Mouse (Mus musculus) lung, embryonic 15.5 days (tissue): Measurements from ENCODE around the gene Rnpepl1. TPM values are rescaled to one million over a fixed set of nuclear protein-coding genes. Genes with fewer than 3 reads are reported as not detected.

Source experiments
- ATAC-seq: fragments of 200-750 bp; cut with Nextera tagmentation; 2 replicates; pipeline ENCODE4 v1.8.0; 2017; ENCODE audit warnings: moderate number of reproducible peaks, borderline replicate concordance; ENCODE audit not compliant: low FRiP score, low TSS enrichment; ENCODE audit errors: extremely low read depth
- H3K27ac ChIP-seq: fragments of 300-500 bp; sonication (generic); 2 replicates; pipeline ENCODE4 v1.5.1; 2015; ENCODE audit warnings: moderate library complexity, mild to moderate bottlenecking, inconsistent platforms
- H3K27me3 ChIP-seq: fragments of 300-500 bp; sonication (generic); 2 replicates; pipeline ENCODE4 v1.6.1; 2015; ENCODE audit warnings: inconsistent platforms
- H3K36me3 ChIP-seq: fragments of 300-500 bp; sonication (generic); 2 replicates; pipeline ENCODE4 v1.6.1; 2015; ENCODE audit warnings: inconsistent platforms
- H3K4me1 ChIP-seq: fragments of 300-500 bp; sonication (generic); 2 replicates; pipeline ENCODE4 v1.6.1; 2015; ENCODE audit warnings: inconsistent platforms
- H3K4me2 ChIP-seq: fragments of 300-500 bp; sonication (generic); 2 replicates; pipeline ENCODE4 v1.6.1; 2015; ENCODE audit warnings: inconsistent platforms, mild to moderate bottlenecking, moderate library complexity
- H3K4me3 ChIP-seq: fragments of 300-500 bp; sonication (generic); 2 replicates; pipeline ENCODE4 v1.5.1; 2015; ENCODE audit warnings: mild to moderate bottlenecking, inconsistent platforms
- H3K9ac ChIP-seq: fragments of 300-500 bp; sonication (generic); 2 replicates; pipeline ENCODE4 v1.6.1; 2015; ENCODE audit warnings: inconsistent platforms
- H3K9me3 ChIP-seq: fragments of 300-500 bp; sonication (generic); 2 replicates; pipeline ENCODE4 v1.6.1; 2016; ENCODE audit warnings: inconsistent platforms
- WGBS: fragments of 180-500 bp; shearing (Covaris S2); methylation state at CpG from one replicate; pipeline ENCODE4 v1.1.7; 2015; 5-methylcytosine and 5-hydroxymethylcytosine counted together
- polyA plus RNA-seq: library from polyadenylated mRNA; unstranded; fragments of >200 nt; fragmentation: Nextera tagmentation; extraction: Ambion mirVana; gene quantifications from 2 replicates; pipeline ENCODE4 v1.2.1, GENCODE M21; 2015

The Rnpepl1 gene
- polyA plus RNA-seq, 1 experiment from 2014 or later: 43.0 TPM

- Histone ChIP-seq H3K27ac (no peak overlapping the region), H3K4me3 (no peak overlapping the region), H3K4me2 (no peak overlapping the region), H3K36me3 (no peaks in the 10 kb centered on the region), H3K9ac (no peak overlapping the region), H3K27me3 (no peaks in the 10 kb centered on the region), H3K9me3 (no peaks in the 10 kb centered on the region), H3K4me1 (peaks cover 35% of the 10 kb centered on the region)
- ATAC-seq: no peak
- WGBS: 94% methylated on average over 3 of the region's 3 CpGs
Measured at GRCm38 (mm10) chr1:92908664-92909063, 1.9 kb upstream of the Rnpepl1 start.

GRCm38 (mm10) chr1:92909068-92909467, 1.5 kb upstream of the Rnpepl1 start:
- no peak overlapping the region for H3K27ac ChIP-seq
- no peak overlapping the region for H3K9ac ChIP-seq
- H3K36me3 ChIP-seq: no peaks in the 10 kb centered on the region; the same call in 1 of the 2 replicates
- peaks cover 35% of the 10 kb centered on the region for H3K4me1 ChIP-seq
- no peak overlapping the region for H3K4me3 ChIP-seq
- WGBS: 67% methylated on average over 4 of the region's 4 CpGs
- no peaks in the 10 kb centered on the region for H3K9me3 ChIP-seq
- no peak for ATAC-seq
- no peaks in the 10 kb centered on the region for H3K27me3 ChIP-seq
- no peak overlapping the region for H3K4me2 ChIP-seq

DNA sequence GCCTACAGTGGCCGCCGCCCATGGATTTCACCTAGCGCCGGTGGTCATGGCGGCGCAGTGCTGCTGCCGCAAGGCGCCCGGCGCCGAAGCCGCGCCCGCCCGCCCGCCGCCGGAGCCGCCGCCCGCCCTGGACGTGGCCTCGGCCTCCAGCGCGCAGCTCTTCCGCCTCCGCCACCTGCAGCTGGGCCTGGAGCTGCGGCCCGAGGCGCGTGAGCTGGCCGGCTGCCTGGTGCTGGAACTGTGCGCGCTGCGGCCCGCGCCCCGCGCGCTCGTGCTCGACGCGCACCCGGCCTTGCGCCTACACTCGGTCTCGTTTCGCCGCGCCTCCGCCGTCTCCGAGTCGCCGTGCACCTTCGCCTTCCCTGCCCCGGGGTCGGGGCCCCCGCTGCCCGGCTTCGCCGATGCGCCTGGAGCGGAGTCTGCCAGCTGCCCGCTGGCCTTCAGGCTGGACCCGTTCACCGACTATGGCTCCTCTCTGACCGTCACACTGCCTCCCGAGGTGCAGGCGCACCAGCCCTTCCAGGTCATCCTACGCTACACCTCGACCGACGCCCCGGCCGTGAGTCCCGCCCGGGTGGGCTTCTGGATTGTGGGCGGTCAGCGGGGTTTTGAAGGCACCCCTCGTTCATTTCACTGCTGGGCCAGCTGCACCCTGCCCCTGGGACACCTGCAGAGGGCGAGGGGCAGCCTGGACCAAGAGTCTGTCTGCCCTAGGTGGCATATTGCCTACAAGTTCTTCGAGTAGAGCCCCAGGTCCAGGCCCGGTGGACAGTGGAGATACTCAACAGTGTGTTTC, 540 bp downstream of the Rnpepl1 start:
- under 1% methylated on average over 33 of the region's 85 CpGs for WGBS
- peaks cover 35% of the 10 kb centered on the region for H3K4me1 ChIP-seq
- H3K4me3 ChIP-seq: peak overlapping the region; percentile 73
- peak overlapping the region; percentile 88 for H3K4me2 ChIP-seq
- peaks cover 15% of the 10 kb centered on the region for H3K36me3 ChIP-seq
- H3K27me3 ChIP-seq: no peaks in the 10 kb centered on the region
- peak overlapping the region; percentile 90 for H3K27ac ChIP-seq
- H3K9me3 ChIP-seq: no peaks in the 10 kb centered on the region
- ATAC-seq: peak; percentile 25; the same call in 1 of the 2 replicates
- H3K9ac ChIP-seq: peak overlapping the region; percentile 87

- H3K4me3 ChIP-seq: peak overlapping the region; percentile 73
- H3K9me3 ChIP-seq: no peaks in the 10 kb centered on the region
- H3K9ac ChIP-seq: peak overlapping the region; percentile 87
- peak overlapping the region; percentile 90 for H3K27ac ChIP-seq
- no peak for ATAC-seq
- no peaks in the 10 kb centered on the region for H3K27me3 ChIP-seq
- H3K36me3 ChIP-seq: peaks cover 21% of the 10 kb centered on the region
- H3K4me1 ChIP-seq: peaks cover 30% of the 10 kb centered on the region
- peak overlapping the region; percentile 88 for H3K4me2 ChIP-seq
- 33% methylated on average over 8 of the region's 8 CpGs for WGBS
Measured at GRCm38 (mm10) chr1:92911721-92912138, 1.1 kb downstream of the Rnpepl1 start.

- no peaks in the 10 kb centered on the region for H3K27me3 ChIP-seq
- peaks cover 30% of the 10 kb centered on the region for H3K4me1 ChIP-seq
- H3K9ac ChIP-seq: peak overlapping the region; percentile 87; the same call in 1 of the 2 replicates
- H3K27ac ChIP-seq: no peak overlapping the region
- WGBS: 40% methylated on average over 1 of the region's 1 CpGs
- H3K36me3 ChIP-seq: peaks cover 26% of the 10 kb centered on the region
- no peak for ATAC-seq
- peak overlapping the region; percentile 88 for H3K4me2 ChIP-seq
- H3K4me3 ChIP-seq: peak overlapping the region; percentile 73
- no peaks in the 10 kb centered on the region for H3K9me3 ChIP-seq
Measured at GRCm38 (mm10) chr1:92912286-92912685, 1.7 kb downstream of the Rnpepl1 start.

GRCm38 (mm10) chr1:92914239-92914638, 3.7 kb downstream of the Rnpepl1 start:
- no peak overlapping the region for H3K27ac ChIP-seq
- no peak overlapping the region for H3K4me3 ChIP-seq
- ATAC-seq: no peak

DNA sequence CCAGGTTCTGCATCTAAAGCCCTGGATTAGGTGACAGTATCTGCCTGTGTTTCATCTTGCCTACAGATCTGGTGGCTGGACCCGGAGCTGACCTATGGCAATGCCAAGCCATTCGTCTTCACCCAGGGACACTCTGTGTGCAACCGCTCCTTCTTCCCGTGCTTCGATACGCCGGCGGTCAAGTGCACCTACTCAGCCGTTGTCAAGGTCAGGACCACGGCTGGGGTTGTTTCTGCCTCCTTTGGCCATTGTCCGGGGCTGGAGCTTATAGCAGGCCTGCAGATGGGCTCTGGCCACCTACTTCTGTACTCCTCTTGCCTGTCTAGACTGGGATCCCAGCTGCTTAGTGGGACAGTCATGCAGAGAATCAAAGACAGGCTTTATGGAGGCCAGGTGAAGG, 4.4 kb downstream of the Rnpepl1 start:
- Histone ChIP-seq H3K9ac (no peak overlapping the region), H3K36me3 (peaks cover 50% of the 10 kb centered on the region), H3K27me3 (no peaks in the 10 kb centered on the region), H3K4me1 (peaks cover 17% of the 10 kb centered on the region), H3K4me3 (no peak overlapping the region), H3K27ac (no peak overlapping the region), H3K4me2 (no peak overlapping the region), H3K9me3 (no peaks in the 10 kb centered on the region)
- 87% methylated on average over 11 of the region's 11 CpGs for WGBS
- ATAC-seq: no peak

More at GRCm38 (mm10) chr1:92914239-92914638, 3.7 kb downstream of the Rnpepl1 start:
- Histone ChIP-seq H3K27me3 (no peaks in the 10 kb centered on the region), H3K4me1 (peaks cover 22% of the 10 kb centered on the region), H3K9me3 (no peaks in the 10 kb centered on the region), H3K36me3 (peaks cover 43% of the 10 kb centered on the region), H3K4me2 (no peak overlapping the region), H3K9ac (no peak overlapping the region)
- WGBS: 68% methylated on average over 4 of the region's 4 CpGs

- H3K4me3 ChIP-seq: no peak overlapping the region
- no peak for ATAC-seq
- H3K36me3 ChIP-seq: peaks cover 61% of the 10 kb centered on the region
- H3K4me1 ChIP-seq: peaks cover 7% of the 10 kb centered on the region
- no peaks in the 10 kb centered on the region for H3K27me3 ChIP-seq
- no peaks in the 10 kb centered on the region for H3K9me3 ChIP-seq
- H3K9ac ChIP-seq: no peak overlapping the region
- no peak overlapping the region for H3K4me2 ChIP-seq
- 89% methylated on average over 9 of the region's 9 CpGs for WGBS
- no peak overlapping the region for H3K27ac ChIP-seq
Measured at GRCm38 (mm10) chr1:92916725-92917124, 6.1 kb downstream of the Rnpepl1 start.

DNA sequence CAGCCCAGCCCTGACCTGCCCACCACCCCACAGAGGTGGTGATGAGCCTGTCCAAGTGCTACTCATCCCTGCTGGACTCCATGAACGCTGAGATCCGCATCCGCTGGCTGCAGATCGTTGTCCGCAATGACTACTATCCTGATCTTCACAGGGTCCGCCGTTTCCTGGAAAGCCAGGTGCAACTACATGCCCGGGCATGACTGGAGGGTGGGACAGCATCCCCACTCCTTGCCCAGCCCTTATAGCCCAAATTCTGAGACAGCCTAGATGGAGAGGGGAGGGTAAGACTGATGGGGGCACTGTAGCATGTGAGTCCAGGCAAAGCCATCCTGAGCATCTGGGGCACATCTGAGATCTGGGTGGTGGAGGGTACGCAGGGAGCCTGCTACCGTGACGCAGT, 8.6 kb downstream of the Rnpepl1 start:
- H3K4me2 ChIP-seq: no peak overlapping the region
- peaks cover 61% of the 10 kb centered on the region for H3K36me3 ChIP-seq
- no peaks in the 10 kb centered on the region for H3K27me3 ChIP-seq
- H3K4me3 ChIP-seq: no peak overlapping the region
- 97% methylated on average over 11 of the region's 11 CpGs for WGBS
- no peaks in the 10 kb centered on the region for H3K4me1 ChIP-seq
- H3K9ac ChIP-seq: no peak overlapping the region
- H3K27ac ChIP-seq: no peak overlapping the region
- ATAC-seq: no peak
- H3K9me3 ChIP-seq: no peaks in the 10 kb centered on the region

DNA sequence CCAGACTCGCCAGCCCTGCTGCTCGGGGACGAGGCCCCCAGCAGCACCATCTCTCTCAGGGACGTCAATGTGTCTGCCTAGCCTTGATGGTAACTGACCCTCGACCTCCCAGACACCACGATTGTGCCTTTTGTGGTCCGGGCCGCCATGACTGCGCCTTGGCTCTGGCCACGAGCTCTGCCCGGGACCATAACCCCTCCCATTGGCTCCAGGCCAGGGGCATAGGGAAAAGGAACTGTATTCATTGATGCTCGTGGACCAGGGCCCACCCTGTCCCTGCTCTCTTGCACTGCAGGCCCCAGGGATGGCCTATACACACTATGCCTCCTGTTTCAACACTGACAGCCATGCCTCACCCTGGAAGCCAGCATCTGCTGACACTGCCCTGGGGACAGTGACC, 9.2 kb downstream of the Rnpepl1 start:
- Histone ChIP-seq H3K27me3 (no peaks in the 10 kb centered on the region), H3K4me1 (no peaks in the 10 kb centered on the region), H3K27ac (no peak overlapping the region), H3K4me3 (no peak overlapping the region), H3K4me2 (no peak overlapping the region), H3K9me3 (no peaks in the 10 kb centered on the region), H3K9ac (no peak overlapping the region), H3K36me3 (peaks cover 59% of the 10 kb centered on the region)
- no peak for ATAC-seq
- 72% methylated on average over 12 of the region's 12 CpGs for WGBS

- no peak overlapping the region for H3K4me3 ChIP-seq
- ATAC-seq: no peak
- peaks cover 51% of the 10 kb centered on the region for H3K36me3 ChIP-seq
- no peak overlapping the region for H3K9ac ChIP-seq
- H3K27me3 ChIP-seq: no peaks in the 10 kb centered on the region
- H3K9me3 ChIP-seq: no peaks in the 10 kb centered on the region
- H3K27ac ChIP-seq: no peak overlapping the region
- H3K4me1 ChIP-seq: no peaks in the 10 kb centered on the region
- H3K4me2 ChIP-seq: no peak overlapping the region
- 87% methylated on average over 7 of the region's 7 CpGs for WGBS
Measured at GRCm38 (mm10) chr1:92920474-92921200, 10.1 kb downstream of the Rnpepl1 start.

GRCm38 (mm10) chr1:92921496-92921895, 10.9 kb downstream of the Rnpepl1 start:
- 88% methylated on average over 4 of the region's 4 CpGs for WGBS
- H3K9ac ChIP-seq: no peak overlapping the region
- H3K27me3 ChIP-seq: no peaks in the 10 kb centered on the region
- no peaks in the 10 kb centered on the region for H3K9me3 ChIP-seq
- no peak for ATAC-seq
- no peak overlapping the region for H3K27ac ChIP-seq
- no peak overlapping the region for H3K4me2 ChIP-seq
- H3K4me3 ChIP-seq: no peak overlapping the region
- no peaks in the 10 kb centered on the region for H3K4me1 ChIP-seq
- H3K36me3 ChIP-seq: peaks cover 42% of the 10 kb centered on the region
